Mouse (Mus musculus) limb, embryonic 15.5 days (tissue): ENCODE measurements at regions not wholly inside any gene's neighbourhood (a gene's known extent, or its start where the extent isn't known, plus 50 kb on each side); places are given as distances from the start of the nearest gene placed in this dataset.

Experiments
- ATAC-seq: fragments of 200-750 bp; cut with Nextera tagmentation; 2 replicates; pipeline ENCODE4 v1.8.0; 2017; ENCODE audit warnings: low read depth, moderate TSS enrichment; ENCODE audit not compliant: insufficient number of reproducible peaks, low FRiP score, low TSS enrichment
- H3K27ac ChIP-seq: fragments of 300-500 bp; sonication (generic); 2 replicates; pipeline ENCODE4 v1.5.1; 2015; ENCODE audit warnings: moderate library complexity, mild to moderate bottlenecking, inconsistent platforms
- H3K27me3 ChIP-seq: fragments of 300-500 bp; sonication (generic); 2 replicates; pipeline ENCODE4 v1.6.1; 2015; ENCODE audit warnings: inconsistent platforms
- H3K36me3 ChIP-seq: fragments of 300-500 bp; sonication (generic); 2 replicates; pipeline ENCODE4 v1.6.1; 2015; ENCODE audit warnings: inconsistent platforms
- H3K4me1 ChIP-seq: fragments of 300-500 bp; sonication (generic); 2 replicates; pipeline ENCODE4 v1.6.1; 2015; ENCODE audit warnings: inconsistent platforms
- H3K4me2 ChIP-seq: fragments of 300-500 bp; sonication (generic); 2 replicates; pipeline ENCODE4 v1.6.1; 2015; ENCODE audit warnings: mild to moderate bottlenecking, inconsistent platforms
- H3K4me3 ChIP-seq: fragments of 300-500 bp; sonication (generic); 2 replicates; pipeline ENCODE4 v1.5.1; 2015; ENCODE audit warnings: mild to moderate bottlenecking, inconsistent platforms
- H3K9ac ChIP-seq: fragments of 300-500 bp; sonication (generic); 2 replicates; pipeline ENCODE4 v1.6.1; 2015; ENCODE audit warnings: inconsistent platforms
- H3K9me3 ChIP-seq: fragments of 300-500 bp; sonication (generic); 2 replicates; pipeline ENCODE4 v1.6.1; 2016; ENCODE audit warnings: inconsistent platforms
- WGBS: fragments of 180-500 bp; shearing (Covaris S2); methylation state at CpG from one replicate; pipeline ENCODE4 v1.1.7; 2015; 5-methylcytosine and 5-hydroxymethylcytosine counted together

DNA sequence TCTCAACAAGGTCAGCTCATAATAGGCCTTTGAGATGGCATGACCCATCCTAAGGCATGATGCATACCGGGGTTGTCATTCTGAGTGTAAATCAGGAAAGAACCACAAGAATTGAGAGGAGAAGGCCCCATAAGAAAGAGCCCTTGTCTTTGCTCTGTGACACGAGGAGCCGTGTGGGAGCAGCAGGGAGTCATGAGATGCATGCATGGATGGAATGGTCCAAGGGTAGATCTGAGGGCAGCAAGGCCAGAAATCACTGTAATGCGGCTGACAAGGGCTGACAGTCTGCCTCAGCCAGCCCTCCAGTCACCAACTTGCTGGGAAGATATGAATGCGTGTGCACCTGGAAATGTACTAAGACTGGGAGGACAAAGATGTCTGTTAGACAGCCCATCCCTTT, 307.4 kb upstream of the Jarid2 start:
- H3K4me1 ChIP-seq, result peaks cover 21% of the 10 kb centered on the region
- no peak overlapping the region for H3K4me2 ChIP-seq
- 79% methylated on average over 5 of the region's 5 CpGs for WGBS
- H3K27ac ChIP-seq, result no peak overlapping the region
- ATAC-seq, result no peak
- H3K36me3 ChIP-seq, result no peaks in the 10 kb centered on the region
- H3K4me3 ChIP-seq, result no peak overlapping the region
- H3K9me3 ChIP-seq, result no peaks in the 10 kb centered on the region
- no peaks in the 10 kb centered on the region for H3K27me3 ChIP-seq
- no peak overlapping the region for H3K9ac ChIP-seq

DNA sequence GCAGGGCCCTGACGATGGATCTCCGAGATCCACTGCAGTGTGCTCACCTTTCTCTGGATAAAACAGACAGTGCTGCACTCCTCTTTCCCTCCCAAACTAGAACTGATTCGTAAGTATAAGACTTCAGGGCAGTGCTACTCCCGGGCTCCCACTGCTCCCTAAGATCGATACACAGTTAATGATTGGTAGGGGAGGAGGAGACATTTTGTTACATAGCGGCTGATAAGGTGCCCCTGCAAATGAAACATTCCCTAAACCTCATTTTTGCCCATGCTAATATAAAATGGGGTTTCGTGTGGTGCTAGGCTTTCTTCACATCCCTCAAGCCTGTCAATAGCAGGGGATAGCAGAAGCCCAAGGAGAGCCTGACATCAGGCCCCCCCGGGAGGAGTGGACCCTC, 298.8 kb upstream of the Jarid2 start:
- no peaks in the 10 kb centered on the region for H3K36me3 ChIP-seq
- no peak overlapping the region for H3K27ac ChIP-seq
- no peak overlapping the region for H3K4me2 ChIP-seq
- no peak for ATAC-seq
- WGBS, result 88% methylated on average over 8 of the region's 8 CpGs
- no peaks in the 10 kb centered on the region for H3K4me1 ChIP-seq
- H3K4me3 ChIP-seq, result no peak overlapping the region
- H3K9me3 ChIP-seq, result no peaks in the 10 kb centered on the region
- H3K27me3 ChIP-seq, result no peaks in the 10 kb centered on the region
- H3K9ac ChIP-seq, result no peak overlapping the region

DNA sequence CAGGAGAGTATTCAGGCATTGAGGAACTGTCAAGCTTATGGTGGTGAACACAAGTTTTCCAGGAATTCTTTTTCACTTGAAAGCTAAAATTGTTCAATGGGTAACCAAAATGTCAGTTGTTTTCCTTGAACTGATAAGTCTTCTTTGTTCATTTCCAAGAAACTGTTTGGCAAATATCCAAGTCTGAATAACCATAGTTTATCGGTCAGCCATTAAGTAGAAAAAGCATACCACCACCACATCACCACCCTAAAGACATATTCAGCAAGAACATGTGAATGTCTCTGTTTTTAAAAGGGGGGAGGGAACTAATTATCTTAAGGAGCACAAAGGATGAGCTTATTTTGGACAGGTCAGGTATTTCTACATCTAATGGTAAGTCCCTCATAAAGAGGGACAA, 291.6 kb upstream of the Jarid2 start:
- Histone ChIP-seq H3K27me3 (no peaks in the 10 kb centered on the region), H3K27ac (no peak overlapping the region), H3K4me2 (no peak overlapping the region), H3K4me1 (no peaks in the 10 kb centered on the region), H3K9me3 (no peaks in the 10 kb centered on the region), H3K36me3 (no peaks in the 10 kb centered on the region), H3K4me3 (no peak overlapping the region), H3K9ac (no peak overlapping the region)
- 86% methylated on average over 1 of the region's 1 CpGs for WGBS
- ATAC-seq, result no peak

DNA sequence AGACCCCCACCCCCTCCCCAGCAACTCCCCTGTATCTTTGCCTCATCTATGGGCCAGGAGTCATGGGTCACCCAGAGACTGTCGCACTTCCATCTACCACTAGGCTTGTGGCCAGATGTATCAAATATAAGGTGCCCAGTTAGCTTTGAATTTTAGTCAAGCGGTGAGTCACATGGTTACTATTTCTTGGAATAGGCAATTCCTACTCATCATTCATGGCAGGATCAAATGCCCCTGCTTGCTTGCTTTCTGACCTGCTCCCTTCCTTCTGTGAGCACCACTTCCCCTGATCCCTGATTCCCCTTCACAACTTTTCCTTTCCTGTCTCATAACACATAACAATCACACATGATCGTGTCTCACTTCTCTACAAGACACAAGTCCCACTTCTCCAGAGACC, 288.2 kb upstream of the Jarid2 start:
- 85% methylated on average over 3 of the region's 3 CpGs for WGBS
- Histone ChIP-seq H3K9me3 (no peaks in the 10 kb centered on the region), H3K27me3 (no peaks in the 10 kb centered on the region), H3K4me1 (no peaks in the 10 kb centered on the region), H3K9ac (no peak overlapping the region), H3K27ac (no peak overlapping the region), H3K4me2 (no peak overlapping the region), H3K36me3 (no peaks in the 10 kb centered on the region), H3K4me3 (no peak overlapping the region)
- ATAC-seq, result no peak

DNA sequence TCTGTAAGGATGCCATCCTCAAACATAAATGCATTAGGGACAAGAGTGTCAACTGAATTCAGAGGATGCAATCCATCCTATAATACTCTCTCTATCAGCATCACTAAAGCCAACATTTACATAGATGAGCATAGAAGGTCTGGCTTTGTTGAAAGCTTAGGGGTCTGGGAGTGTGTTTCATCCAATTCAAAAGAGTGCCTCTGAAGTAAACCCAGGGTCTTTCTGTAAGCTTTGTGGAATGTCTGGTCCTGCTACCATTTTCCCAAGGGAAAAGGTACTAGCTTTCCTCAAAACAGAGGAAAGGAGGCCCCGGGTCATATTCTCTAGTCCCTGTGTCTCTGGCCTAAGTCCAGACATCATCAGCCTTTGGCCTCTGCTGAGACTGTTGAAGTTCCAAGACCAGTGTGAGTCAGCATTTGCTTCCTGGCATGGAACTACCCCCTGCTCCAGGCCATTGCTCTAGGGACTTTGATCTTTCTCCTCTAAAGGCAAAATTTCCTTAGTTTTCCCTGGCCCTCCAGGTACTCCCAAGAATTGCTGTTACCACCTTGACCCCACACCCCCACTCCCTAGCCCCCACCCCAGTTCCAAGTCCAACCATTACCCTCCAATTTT, 280.0 kb upstream of the Jarid2 start:
- Histone ChIP-seq H3K4me3 (no peak overlapping the region), H3K4me1 (peaks cover 4% of the 10 kb centered on the region; the same call in 1 of the 2 replicates), H3K4me2 (no peak overlapping the region), H3K27ac (no peak overlapping the region), H3K36me3 (no peaks in the 10 kb centered on the region), H3K9ac (no peak overlapping the region), H3K9me3 (no peaks in the 10 kb centered on the region), H3K27me3 (no peaks in the 10 kb centered on the region)
- 78% methylated on average over 1 of the region's 1 CpGs for WGBS
- no peak for ATAC-seq

DNA sequence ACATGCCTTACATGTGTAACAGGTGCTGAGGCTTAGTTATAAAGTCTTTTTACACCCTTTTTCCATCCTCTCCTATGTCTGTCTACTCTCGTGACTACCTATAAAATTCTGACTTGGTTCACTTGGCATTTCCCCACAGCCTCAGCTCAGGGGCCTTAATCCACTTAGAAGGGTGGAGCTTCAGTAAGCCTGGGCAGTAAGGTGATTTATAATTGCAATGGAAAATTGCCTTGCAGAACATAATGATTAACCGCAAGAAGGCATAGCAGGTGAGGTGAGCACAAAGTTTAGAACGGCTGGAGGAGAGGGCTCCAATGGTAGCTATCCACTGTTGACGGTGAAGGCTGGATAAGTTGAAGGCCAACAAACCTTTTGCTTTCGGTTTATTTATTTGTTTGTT, 278.1 kb upstream of the Jarid2 start:
- Histone ChIP-seq H3K4me3 (no peak overlapping the region), H3K9ac (no peak overlapping the region), H3K27me3 (no peaks in the 10 kb centered on the region), H3K4me2 (no peak overlapping the region), H3K4me1 (peaks cover 12% of the 10 kb centered on the region), H3K9me3 (no peaks in the 10 kb centered on the region), H3K27ac (no peak overlapping the region), H3K36me3 (no peaks in the 10 kb centered on the region)
- 57% methylated on average over 5 of the region's 5 CpGs for WGBS
- ATAC-seq, result no peak

DNA sequence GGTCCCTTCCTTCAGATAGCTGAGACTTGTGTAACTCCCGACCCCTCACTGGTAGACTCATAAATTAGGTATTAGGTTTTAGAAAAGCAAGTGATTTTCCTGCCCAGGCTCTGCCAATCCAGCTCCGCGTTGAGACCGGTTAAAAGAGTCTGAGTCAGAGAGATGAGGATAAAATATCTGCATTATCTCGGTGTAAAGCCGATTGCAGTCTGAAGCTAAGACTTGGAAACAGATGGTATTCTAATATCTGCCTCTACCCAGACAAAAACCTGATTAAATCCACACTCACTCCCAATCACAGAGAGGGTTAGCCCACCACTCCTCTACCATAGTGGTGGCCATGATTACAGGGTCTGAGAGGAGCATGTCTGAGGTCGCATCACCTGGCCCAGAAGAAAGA, 276.1 kb upstream of the Jarid2 start:
- Histone ChIP-seq H3K27ac (no peak overlapping the region), H3K4me1 (peaks cover 12% of the 10 kb centered on the region), H3K9ac (no peak overlapping the region), H3K4me3 (no peak overlapping the region), H3K9me3 (no peaks in the 10 kb centered on the region), H3K36me3 (no peaks in the 10 kb centered on the region), H3K27me3 (no peaks in the 10 kb centered on the region), H3K4me2 (no peak overlapping the region)
- 50% methylated on average over 7 of the region's 7 CpGs for WGBS
- ATAC-seq, result no peak

DNA sequence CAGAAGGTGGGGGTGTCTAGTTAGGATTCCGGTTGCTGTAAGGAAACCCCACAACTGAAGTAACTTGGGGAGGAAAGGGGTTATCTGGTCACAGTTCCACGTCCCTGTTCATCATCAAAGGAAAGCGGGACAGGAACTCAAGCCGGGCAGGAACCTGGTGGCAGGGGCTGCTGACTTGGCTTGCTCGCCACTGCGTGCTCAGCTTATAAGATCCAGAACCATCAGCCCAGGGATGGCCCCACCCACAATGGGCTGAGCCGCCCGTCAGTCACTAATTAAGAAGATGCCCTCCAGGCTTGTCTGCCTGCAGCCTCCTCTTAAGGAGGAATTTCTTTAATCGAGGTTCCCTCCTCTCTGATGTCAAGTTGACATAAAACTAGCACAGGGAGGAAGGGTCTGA, 275.1 kb upstream of the Jarid2 start:
- Histone ChIP-seq H3K4me1 (peaks cover 12% of the 10 kb centered on the region), H3K9me3 (no peaks in the 10 kb centered on the region), H3K27ac (no peak overlapping the region), H3K4me2 (no peak overlapping the region), H3K27me3 (no peaks in the 10 kb centered on the region), H3K9ac (no peak overlapping the region), H3K36me3 (no peaks in the 10 kb centered on the region), H3K4me3 (no peak overlapping the region)
- 39% methylated on average over 9 of the region's 9 CpGs for WGBS
- no peak for ATAC-seq

DNA sequence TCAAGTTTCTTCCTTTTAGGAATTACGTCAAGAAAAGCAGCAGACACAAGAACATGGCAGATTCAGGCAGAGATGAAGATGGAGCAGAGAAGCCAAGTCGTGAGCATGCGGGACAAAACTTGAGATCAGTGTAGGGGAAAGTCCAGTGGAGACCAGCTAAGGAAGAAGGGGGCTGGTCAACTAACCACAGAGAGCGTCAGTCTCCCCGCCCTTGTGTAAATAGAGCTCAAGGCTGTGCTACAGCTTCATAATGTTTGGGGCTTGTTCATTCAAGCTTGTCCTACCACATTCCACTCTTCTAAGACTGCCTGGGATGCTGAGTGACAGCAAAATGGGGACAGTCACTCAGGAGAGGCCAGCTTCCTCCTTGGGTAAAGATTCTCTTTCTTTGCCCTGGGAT, 274.1 kb upstream of the Jarid2 start:
- no peaks in the 10 kb centered on the region for H3K36me3 ChIP-seq
- no peaks in the 10 kb centered on the region for H3K27me3 ChIP-seq
- ATAC-seq, result no peak
- H3K4me2 ChIP-seq, result no peak overlapping the region
- H3K27ac ChIP-seq, result no peak overlapping the region
- H3K4me3 ChIP-seq, result no peak overlapping the region
- H3K4me1 ChIP-seq, result peaks cover 12% of the 10 kb centered on the region
- WGBS, result 71% methylated on average over 5 of the region's 5 CpGs
- H3K9me3 ChIP-seq, result no peaks in the 10 kb centered on the region
- H3K9ac ChIP-seq, result no peak overlapping the region

DNA sequence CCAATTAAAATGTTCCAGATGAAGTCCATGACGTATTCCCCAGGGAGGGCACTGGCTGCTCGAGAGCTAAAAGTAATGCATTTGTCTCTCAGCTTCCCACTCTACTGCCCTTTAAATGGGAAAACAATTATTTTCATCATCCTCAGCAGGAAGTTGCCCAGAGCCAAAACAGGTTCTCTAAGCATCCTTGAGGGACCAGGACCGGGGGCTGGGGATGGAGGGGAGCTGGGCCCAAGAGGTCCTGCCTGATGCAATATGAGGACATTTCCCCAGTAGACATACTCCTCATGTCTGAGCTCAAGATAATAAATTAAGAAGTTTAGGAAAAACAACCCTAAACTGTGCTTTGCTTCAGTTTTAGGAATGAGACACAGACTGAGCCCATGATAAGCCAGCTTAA, 270.5 kb upstream of the Jarid2 start:
- no peaks in the 10 kb centered on the region for H3K36me3 ChIP-seq
- no peaks in the 10 kb centered on the region for H3K27me3 ChIP-seq
- H3K4me1 ChIP-seq, result peaks cover 12% of the 10 kb centered on the region
- no peak overlapping the region for H3K9ac ChIP-seq
- H3K27ac ChIP-seq, result no peak overlapping the region
- H3K4me3 ChIP-seq, result no peak overlapping the region
- 59% methylated on average over 3 of the region's 3 CpGs for WGBS
- H3K9me3 ChIP-seq, result no peaks in the 10 kb centered on the region
- H3K4me2 ChIP-seq, result no peak overlapping the region
- ATAC-seq, result no peak

DNA sequence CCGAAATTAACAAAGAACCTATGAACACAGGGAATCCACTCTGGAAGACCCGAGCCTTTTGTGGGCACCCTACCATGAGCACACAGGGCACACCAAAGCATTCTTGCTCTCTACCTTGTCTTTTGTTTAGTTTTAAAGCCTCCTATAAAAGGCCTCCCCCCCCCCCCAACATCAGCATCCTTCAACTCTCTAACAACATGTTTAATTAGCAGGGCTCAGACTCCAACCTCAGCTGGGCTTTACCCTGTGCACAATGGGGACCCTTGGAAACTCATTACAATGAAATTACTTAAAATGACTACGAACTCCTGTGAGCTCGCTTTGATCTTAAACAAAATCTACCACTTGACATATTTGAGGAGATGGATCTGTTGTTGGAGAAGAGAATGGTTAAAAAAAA, 270.1 kb upstream of the Jarid2 start:
- WGBS, result 47% methylated on average over 4 of the region's 4 CpGs
- no peak for ATAC-seq
- no peaks in the 10 kb centered on the region for H3K36me3 ChIP-seq

DNA sequence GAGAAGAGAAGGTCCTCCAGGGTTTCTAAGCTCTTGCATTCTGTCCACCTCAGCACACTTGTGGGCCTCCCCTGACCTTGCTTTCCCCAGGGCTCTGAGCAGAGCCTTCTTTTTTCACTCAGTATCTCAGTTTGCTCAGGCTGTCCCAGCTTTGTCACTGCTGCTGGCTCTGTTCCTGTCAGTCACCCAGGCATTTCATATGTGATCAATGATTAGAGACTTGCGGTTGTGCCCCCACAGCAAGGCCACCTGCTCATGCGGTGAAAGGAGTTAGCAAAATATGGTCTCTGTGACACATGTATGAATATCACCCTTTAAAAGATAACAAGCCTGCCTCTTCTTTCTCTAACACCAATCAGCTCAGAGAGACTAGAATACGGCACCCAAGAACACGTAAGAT, 265.6 kb upstream of the Jarid2 start:
- Histone ChIP-seq H3K4me1 (no peaks in the 10 kb centered on the region), H3K27ac (no peak overlapping the region), H3K4me3 (no peak overlapping the region), H3K9me3 (no peaks in the 10 kb centered on the region), H3K9ac (no peak overlapping the region), H3K4me2 (no peak overlapping the region), H3K36me3 (no peaks in the 10 kb centered on the region), H3K27me3 (no peaks in the 10 kb centered on the region)
- ATAC-seq, result no peak
- WGBS, result 94% methylated on average over 4 of the region's 4 CpGs

More for the DNA sequence above, 270.1 kb upstream of the Jarid2 start:
- H3K4me3 ChIP-seq, result no peak overlapping the region
- H3K9ac ChIP-seq, result no peak overlapping the region
- no peaks in the 10 kb centered on the region for H3K9me3 ChIP-seq
- no peaks in the 10 kb centered on the region for H3K27me3 ChIP-seq
- no peak overlapping the region for H3K4me2 ChIP-seq
- no peak overlapping the region for H3K27ac ChIP-seq
- peaks cover 9% of the 10 kb centered on the region for H3K4me1 ChIP-seq

DNA sequence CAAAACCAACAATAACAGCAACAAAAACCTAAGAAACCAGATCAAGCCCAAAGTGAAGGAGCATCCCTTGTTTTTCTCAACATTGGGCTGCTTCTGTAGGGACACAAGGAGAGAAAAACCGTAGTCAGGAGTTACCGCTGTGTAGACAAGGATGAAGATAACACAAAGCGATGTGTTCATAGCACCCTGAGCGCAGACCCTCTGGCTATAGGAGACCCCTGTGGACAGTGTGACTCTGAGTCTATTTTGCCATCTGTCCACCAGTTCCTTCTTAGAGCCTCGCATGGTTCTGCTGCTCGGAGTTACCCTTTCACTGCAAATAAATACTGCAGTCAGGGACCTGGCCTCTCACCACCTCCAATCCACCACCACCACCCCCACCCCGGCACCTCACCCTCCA, 263.7 kb upstream of the Jarid2 start:
- H3K27ac ChIP-seq, result no peak overlapping the region
- no peaks in the 10 kb centered on the region for H3K9me3 ChIP-seq
- WGBS, result 78% methylated on average over 7 of the region's 7 CpGs
- no peak overlapping the region for H3K4me2 ChIP-seq
- peaks cover 5% of the 10 kb centered on the region; the same call in 1 of the 2 replicates for H3K4me1 ChIP-seq
- no peak overlapping the region for H3K9ac ChIP-seq
- H3K4me3 ChIP-seq, result no peak overlapping the region
- no peaks in the 10 kb centered on the region for H3K36me3 ChIP-seq
- H3K27me3 ChIP-seq, result no peaks in the 10 kb centered on the region
- no peak for ATAC-seq
